Mouse (Mus musculus) forebrain, embryonic 14.5 days (tissue): ENCODE measurements around the gene Phf21a. TPM values are rescaled to one million over a fixed set of nuclear protein-coding genes. Genes with fewer than 3 reads are reported as not detected.

ENCODE experiments used
- ATAC-seq: fragments of 200-750 bp; cut with Nextera tagmentation; 2 replicates; pipeline ENCODE4 v1.8.0; 2017; ENCODE audit warnings: mild to moderate bottlenecking, moderate library complexity
- DNase-seq: peaks from one replicate; pipeline ENCODE4 v3.0.0-alpha.2; 2015; ENCODE audit warnings: low spot score
- H3K27ac ChIP-seq: fragments of 300-500 bp; sonication (generic); 2 replicates; pipeline ENCODE4 v1.5.1; 2014; ENCODE audit warnings: low read depth, mild to moderate bottlenecking, control low read depth, low read length, moderate library complexity
- H3K27me3 ChIP-seq: fragments of 300-500 bp; sonication (generic); replicated peaks from 2 replicates; pipeline ENCODE4 v1.6.1; 2014; ENCODE audit warnings: low read length, control low read depth, mixed read lengths; ENCODE audit not compliant: control insufficient read depth, insufficient read depth
- H3K36me3 ChIP-seq: fragments of 300-500 bp; sonication (generic); 2 replicates; pipeline ENCODE4 v1.6.1; 2014; ENCODE audit warnings: low read length, control low read depth; ENCODE audit not compliant: control insufficient read depth, insufficient read depth
- H3K4me1 ChIP-seq: fragments of 300-500 bp; sonication (generic); 2 replicates; pipeline ENCODE4 v1.6.1; 2014; ENCODE audit warnings: antibody characterized with exemption, low read length, control low read depth; ENCODE audit not compliant: control insufficient read depth, insufficient read depth
- H3K4me2 ChIP-seq: fragments of 300-500 bp; sonication (generic); 2 replicates; pipeline ENCODE4 v1.6.1; 2014; ENCODE audit warnings: mild to moderate bottlenecking, control low read depth, low read length
- H3K4me3 ChIP-seq: fragments of 300-500 bp; sonication (generic); 2 replicates; pipeline ENCODE4 v1.5.1; 2014; ENCODE audit warnings: low read depth, low read length, control low read depth
- H3K9ac ChIP-seq: fragments of 300-500 bp; sonication (generic); 2 replicates; pipeline ENCODE4 v1.6.1; 2014; ENCODE audit warnings: mild to moderate bottlenecking, low read length, control low read depth, moderate library complexity
- H3K9me3 ChIP-seq: fragments of 300-500 bp; sonication (generic); replicated peaks from 2 replicates; pipeline ENCODE4 v1.6.1; 2016; ENCODE audit warnings: low read length, control low read depth, mixed read lengths; ENCODE audit not compliant: control insufficient read depth
- WGBS: fragments of 180-500 bp; shearing (Covaris S2); extraction: QIAGEN DNeasy Blood & Tissue Kit; methylation state at CpG from one replicate; pipeline ENCODE4 v1.1.7; 2014; 5-methylcytosine and 5-hydroxymethylcytosine counted together
- polyA plus RNA-seq: library from polyadenylated mRNA; unstranded; fragments of >200 nt; fragmentation: Nextera tagmentation; extraction: Ambion mirVana; gene quantifications from 2 replicates; pipeline ENCODE4 v1.2.1, GENCODE M21; 2014

The Phf21a gene
- polyA plus RNA-seq, 1 experiment from 2014 or later, result 37.5 TPM

DNA sequence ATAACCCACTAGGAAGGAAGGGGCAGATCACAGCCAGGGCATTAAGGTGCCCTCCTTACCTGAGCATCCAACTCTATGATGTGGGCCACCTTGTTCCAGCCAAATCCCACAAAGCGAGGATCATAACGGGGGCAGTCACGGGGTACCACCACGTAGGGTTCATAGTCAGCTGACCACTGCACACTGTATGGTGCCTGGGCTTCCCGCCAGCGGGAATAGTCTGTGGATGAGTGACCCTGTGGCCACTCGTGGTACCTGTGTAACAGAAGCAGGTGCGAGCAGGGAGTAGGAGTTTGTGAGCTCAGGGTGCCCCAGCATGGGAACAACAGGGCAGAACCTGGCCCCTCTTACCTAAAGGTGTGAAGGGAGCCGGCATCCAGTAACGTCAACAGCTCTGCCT, 272.7 kb downstream of the Phf21a start:
- Histone ChIP-seq H3K9me3 (no peaks in the 10 kb centered on the region), H3K4me1 (peaks cover 4% of the 10 kb centered on the region; the same call in 1 of the 2 replicates), H3K36me3 (peaks cover 28% of the 10 kb centered on the region), H3K4me2 (no peak overlapping the region), H3K27me3 (0 out of 2 replicates have a peak, but pooled peaks cover 7% of the 10 kb centered on the region), H3K27ac (no peak overlapping the region), H3K4me3 (no peak overlapping the region), H3K9ac (no peak overlapping the region)
- WGBS, result 93% methylated on average over 10 of the region's 10 CpGs
- ATAC-seq (no peak), DNase-seq (no peak)

DNA sequence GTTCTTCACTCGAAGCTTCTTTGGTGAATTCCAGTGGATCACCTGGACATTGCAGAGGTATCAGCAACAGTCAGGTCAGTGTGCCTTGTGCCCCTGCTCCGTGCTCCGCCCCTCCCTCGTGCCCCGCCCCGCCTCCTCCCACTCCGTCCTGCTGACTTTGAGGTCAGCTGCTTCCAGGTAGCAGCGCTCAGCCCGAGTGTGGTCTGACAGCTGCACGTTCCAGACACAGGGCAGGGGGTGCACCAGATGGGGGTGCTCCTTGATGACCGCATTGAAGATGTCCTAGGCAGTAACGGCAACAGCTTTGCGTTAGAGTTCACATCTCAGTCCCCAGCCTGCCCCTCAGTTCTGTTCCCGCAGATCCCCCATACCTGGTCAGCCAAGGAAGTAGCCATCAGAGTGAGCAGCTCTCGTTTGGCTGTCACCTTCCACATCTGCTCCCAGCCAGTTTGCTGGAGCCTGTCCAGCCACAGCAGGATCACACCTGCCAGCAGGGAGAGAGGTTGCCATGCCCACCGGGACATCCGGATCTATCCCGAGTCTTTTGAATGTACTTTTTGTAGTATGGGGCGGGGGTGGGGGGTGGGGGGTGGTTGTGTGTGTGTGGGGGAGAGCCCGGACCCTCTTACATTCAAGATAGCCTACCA, 274.6 kb downstream of the Phf21a start:
- no peak for ATAC-seq
- 47% methylated on average over 20 of the region's 20 CpGs for WGBS
- peaks cover 23% of the 10 kb centered on the region for H3K4me1 ChIP-seq
- no peak overlapping the region for H3K27ac ChIP-seq
- no peak for DNase-seq
- H3K36me3 ChIP-seq, result peaks cover 21% of the 10 kb centered on the region
- H3K9ac ChIP-seq, result no peak overlapping the region
- H3K27me3 ChIP-seq, result 0 out of 2 replicates have a peak, but pooled peaks cover 15% of the 10 kb centered on the region
- no peak overlapping the region for H3K4me3 ChIP-seq
- no peaks in the 10 kb centered on the region for H3K9me3 ChIP-seq
- H3K4me2 ChIP-seq, result no peak overlapping the region

DNA sequence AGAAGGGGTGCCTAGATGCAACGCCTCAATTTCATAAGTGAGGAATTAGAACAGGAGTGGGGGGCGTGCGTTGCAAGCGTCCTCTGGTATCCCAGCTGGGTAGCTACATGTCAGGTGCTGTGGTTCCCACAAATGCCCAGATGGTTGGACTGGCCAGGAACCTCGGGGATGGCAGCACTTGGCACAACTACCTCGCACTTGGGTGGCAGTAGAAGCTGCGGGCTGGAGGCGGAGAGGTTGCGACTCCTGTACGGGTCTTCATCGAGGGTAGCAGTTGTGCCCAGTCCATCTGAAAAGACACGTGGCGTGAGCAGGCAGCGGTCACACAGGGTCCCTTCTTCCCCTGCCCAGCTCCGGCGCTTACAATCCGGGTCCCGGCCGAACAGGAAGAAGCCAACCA, 277.5 kb downstream of the Phf21a start:
- no peak for ATAC-seq
- H3K9ac ChIP-seq, result peak overlapping the region; percentile 46
- DNase-seq, result no peak
- no peaks in the 10 kb centered on the region for H3K9me3 ChIP-seq
- peak overlapping the region; percentile 19 for H3K4me3 ChIP-seq
- H3K27me3 ChIP-seq, result 0 out of 2 replicates have a peak, but pooled peaks cover 15% of the 10 kb centered on the region
- H3K27ac ChIP-seq, result no peak overlapping the region
- H3K36me3 ChIP-seq, result no peaks in the 10 kb centered on the region
- H3K4me1 ChIP-seq, result peaks cover 38% of the 10 kb centered on the region
- H3K4me2 ChIP-seq, result peak overlapping the region; percentile 50
- WGBS, result 11% methylated on average over 19 of the region's 19 CpGs

DNA sequence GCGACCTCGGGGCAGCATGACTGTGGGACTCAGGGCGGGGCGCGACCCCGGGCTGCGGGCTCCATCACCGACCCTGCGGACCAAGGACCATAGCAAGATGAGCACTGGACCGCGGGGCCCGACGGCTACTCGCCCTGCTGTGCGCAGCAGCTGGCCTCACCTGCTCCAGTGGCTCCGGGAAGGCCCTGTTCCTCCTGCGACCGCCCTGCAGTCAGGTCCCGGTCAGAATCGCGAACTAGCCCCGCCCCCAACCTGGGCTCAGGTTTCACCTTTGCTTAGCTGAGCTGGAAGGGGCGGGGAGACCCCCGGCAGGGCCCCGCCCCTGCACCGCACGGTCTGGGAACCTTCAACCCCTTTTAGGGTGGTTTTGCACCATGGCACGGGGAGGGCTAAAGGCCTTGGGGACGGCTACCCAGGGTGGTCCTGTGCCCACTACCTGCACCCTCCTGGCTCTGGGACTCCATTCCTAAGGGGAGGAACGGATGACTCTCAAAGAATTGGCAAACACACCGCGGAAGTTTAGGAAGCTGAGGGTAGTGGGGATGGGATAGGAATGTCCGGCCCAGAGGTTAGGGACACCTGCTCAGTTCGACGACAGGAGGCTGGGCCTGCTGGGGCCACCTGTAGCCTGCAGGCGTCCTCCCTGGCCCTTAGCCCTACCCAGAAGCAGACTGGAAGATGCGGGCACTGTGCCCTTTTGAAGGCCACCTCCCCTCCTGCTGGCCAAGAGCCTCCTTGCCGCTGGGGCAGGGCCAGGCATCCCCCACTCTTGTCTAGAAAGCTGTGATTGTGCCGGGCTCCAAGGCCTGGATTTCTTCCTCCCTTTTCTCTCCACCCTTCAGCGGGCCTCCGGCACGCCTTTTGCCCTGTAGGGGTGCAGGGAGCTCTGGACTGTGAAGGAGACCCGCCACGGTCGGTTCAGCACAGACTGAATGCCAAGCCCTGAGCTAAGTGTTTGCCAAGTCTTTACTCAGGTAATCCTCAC, 278.2 kb downstream of the Phf21a start:
- Histone ChIP-seq H3K36me3 (no peaks in the 10 kb centered on the region), H3K4me3 (peak overlapping the region; percentile 19), H3K4me2 (peak overlapping the region; percentile 50), H3K9me3 (no peaks in the 10 kb centered on the region), H3K9ac (peak overlapping the region; percentile 46), H3K27me3 (0 out of 2 replicates have a peak, but pooled peaks cover 15% of the 10 kb centered on the region), H3K4me1 (peaks cover 44% of the 10 kb centered on the region), H3K27ac (no peak overlapping the region)
- 3% methylated on average over 45 of the region's 45 CpGs for WGBS
- no peak for ATAC-seq
- no peak for DNase-seq

DNA sequence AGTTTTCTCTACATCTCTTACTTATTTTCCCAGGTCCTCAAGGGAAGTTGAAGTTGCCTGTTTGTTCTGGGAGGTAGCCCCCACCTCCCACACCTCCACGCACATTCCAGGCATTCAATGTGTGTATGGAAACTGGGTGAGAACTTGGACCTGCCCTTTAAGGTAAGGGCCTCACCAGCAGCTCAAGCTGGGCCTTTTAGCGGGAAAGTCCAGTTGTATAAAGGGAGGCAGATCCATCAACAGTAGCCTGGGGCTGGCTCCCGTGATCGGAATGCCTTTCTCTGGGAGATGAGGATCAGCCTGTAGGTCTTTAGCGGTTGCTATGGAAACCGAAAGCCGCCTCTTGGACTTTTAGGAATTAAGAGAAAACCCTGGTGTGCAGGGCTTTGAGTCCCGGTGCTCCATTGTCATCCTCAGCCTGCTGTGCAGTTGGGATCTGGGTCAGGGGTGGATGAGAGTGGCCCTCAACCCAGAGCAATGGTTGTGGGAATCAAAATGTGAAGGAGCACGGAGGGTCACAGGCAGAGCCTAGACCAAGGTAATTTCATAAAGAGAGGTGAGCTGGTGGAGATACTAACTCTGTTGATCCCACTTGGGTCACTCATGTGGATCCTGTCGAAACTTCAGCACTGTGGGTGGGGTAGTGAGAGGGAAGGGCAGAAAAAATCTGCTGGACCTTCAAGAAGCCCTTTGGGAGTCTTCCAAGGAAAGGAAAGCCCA, 279.2 kb downstream of the Phf21a start:
- Histone ChIP-seq H3K27ac (no peak overlapping the region), H3K9me3 (no peaks in the 10 kb centered on the region), H3K4me2 (0 out of 2 replicates have a peak overlapping the region, but pooled peaks have one; percentile 50), H3K36me3 (peaks cover under 1% of the 10 kb centered on the region; the same call in 1 of the 2 replicates), H3K9ac (no peak overlapping the region), H3K4me3 (no peak overlapping the region), H3K4me1 (peaks cover 46% of the 10 kb centered on the region), H3K27me3 (0 out of 2 replicates have a peak, but pooled peaks cover 15% of the 10 kb centered on the region)
- no peak for ATAC-seq
- peak; percentile 63 for DNase-seq
- WGBS, result 3% methylated on average over 10 of the region's 10 CpGs

DNA sequence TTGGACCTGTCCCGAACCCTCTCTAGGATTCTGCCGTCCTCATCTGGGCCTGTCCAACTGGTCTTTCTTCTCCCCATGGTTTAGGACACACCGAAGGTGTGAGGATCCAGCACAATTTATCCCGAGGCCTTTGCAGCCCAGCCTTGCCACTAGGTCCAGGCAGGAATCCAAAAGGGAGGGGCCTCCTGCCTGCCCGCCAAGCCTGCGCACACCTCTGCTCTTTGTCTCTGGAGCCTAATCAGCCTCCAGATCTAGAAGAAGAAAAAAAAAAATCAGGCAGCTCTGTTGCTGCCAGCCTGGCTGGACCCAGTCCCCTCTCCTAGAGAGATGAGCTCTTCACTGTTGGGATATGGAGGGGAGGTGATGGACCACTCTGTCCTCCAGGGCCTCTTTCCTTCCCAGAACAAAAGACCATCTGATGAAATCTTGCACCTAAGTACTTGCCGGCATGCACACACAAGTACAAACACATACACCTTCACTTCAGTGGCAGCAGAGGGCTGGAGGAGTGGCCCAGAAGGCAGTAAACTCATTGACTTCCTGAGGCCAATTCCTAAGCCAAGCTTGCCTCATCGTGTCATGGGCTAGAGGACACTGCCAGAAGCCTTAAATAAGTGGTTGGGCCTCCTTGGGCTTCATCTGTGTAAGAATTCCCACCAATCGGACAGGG, 280.0 kb downstream of the Phf21a start:
- no peak for ATAC-seq
- H3K27me3 ChIP-seq, result 0 out of 2 replicates have a peak, but pooled peaks cover 15% of the 10 kb centered on the region
- peak; percentile 59 for DNase-seq
- 0 out of 2 replicates have a peak overlapping the region, but pooled peaks have one; percentile 48 for H3K27ac ChIP-seq
- peaks cover 4% of the 10 kb centered on the region; the same call in 1 of the 2 replicates for H3K36me3 ChIP-seq
- H3K9ac ChIP-seq, result no peak overlapping the region
- no peaks in the 10 kb centered on the region for H3K9me3 ChIP-seq
- H3K4me1 ChIP-seq, result peaks cover 46% of the 10 kb centered on the region
- 15% methylated on average over 9 of the region's 9 CpGs for WGBS
- H3K4me3 ChIP-seq, result no peak overlapping the region
- H3K4me2 ChIP-seq, result no peak overlapping the region

DNA sequence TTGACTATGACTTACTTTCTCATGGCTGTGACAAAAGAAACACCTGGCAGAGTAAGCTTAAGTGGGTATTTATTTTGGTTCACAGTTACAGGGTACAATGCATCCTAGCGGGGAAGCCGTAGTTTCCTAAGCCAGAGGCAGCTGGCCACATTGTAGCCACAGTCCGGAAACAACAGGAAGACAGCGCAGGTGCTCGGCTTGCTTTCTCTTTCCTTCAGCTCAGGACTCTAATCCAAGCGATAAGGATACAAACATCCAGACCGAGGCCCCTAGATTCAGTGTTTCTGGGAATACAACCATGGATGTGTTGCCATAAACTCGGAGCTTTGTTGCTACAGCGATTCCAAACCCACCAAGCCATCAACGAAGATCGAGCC, 280.5 kb downstream of the Phf21a start:
- ATAC-seq (no peak), DNase-seq (no peak)
- no peak overlapping the region for H3K4me3 ChIP-seq
- H3K9ac ChIP-seq, result no peak overlapping the region
- no peak overlapping the region for H3K4me2 ChIP-seq
- WGBS, result 57% methylated on average over 11 of the region's 11 CpGs
- peaks cover 10% of the 10 kb centered on the region for H3K36me3 ChIP-seq
- H3K27me3 ChIP-seq, result 0 out of 2 replicates have a peak, but pooled peaks cover 15% of the 10 kb centered on the region
- H3K9me3 ChIP-seq, result no peaks in the 10 kb centered on the region
- no peak overlapping the region for H3K27ac ChIP-seq
- peaks cover 46% of the 10 kb centered on the region for H3K4me1 ChIP-seq

DNA sequence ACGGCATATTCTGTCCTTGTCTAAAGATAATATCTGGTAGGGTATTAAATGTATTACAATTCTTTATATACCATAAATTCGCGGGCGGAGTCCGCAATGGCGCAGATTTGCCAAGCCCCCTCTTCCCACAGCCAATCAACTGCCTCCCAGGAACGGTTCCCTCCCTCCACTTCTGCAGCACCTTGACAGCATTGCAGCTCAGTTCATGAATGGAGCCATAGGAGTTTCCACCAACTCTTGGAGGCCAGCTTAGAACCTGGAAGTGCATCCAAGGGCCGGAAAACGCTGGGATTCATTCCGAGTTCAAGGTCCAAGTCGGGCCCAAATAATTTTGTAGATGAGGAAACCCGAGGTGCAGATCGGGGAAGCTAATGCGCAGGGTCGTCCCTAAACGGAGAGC, 281.6 kb downstream of the Phf21a start, which contains the start of the genes Pex16 and Large2:
Pex16 (plus strand) TSS at position 163 of the 400 bp plus-strand sequence.
Large2 (minus strand) TSS at position 356 of the 400 bp plus-strand sequence.
- Histone ChIP-seq H3K9ac (peak within 1 kb of the TSS; percentile 73), H3K27ac (peak within 1 kb of the TSS; percentile 71), H3K27me3 (0 out of 2 replicates have a peak, but pooled peaks cover 15% of the 10 kb centered on the region), H3K36me3 (peaks cover 20% of the 10 kb centered on the region), H3K4me3 (peak within 1 kb of the TSS; percentile 70), H3K4me1 (peaks cover 46% of the 10 kb centered on the region), H3K4me2 (peak within 1 kb of the TSS; percentile 82), H3K9me3 (no peaks in the 10 kb centered on the region)
- DNase-seq (peak; percentile 72), ATAC-seq (peak; percentile 44)
- 5% methylated on average over 16 of the region's 16 CpGs for WGBS
